Mouse (Mus musculus) lung, embryonic 14.5 days (tissue): ENCODE results near the gene Ttyh1. TPM values are rescaled to one million over a fixed set of nuclear protein-coding genes. Genes with fewer than 3 reads are reported as not detected.
A peak's percentile ranks its signal among the peaks of the same experiment; 100 is the strongest.

Experiments
- ATAC-seq: fragments of 200-750 bp; cut with Nextera tagmentation; 2 replicates; pipeline ENCODE4 v1.8.0; 2017; ENCODE audit warnings: mild to moderate bottlenecking, moderate TSS enrichment, moderate library complexity; ENCODE audit not compliant: insufficient read depth
- DNase-seq: peaks from one replicate; pipeline ENCODE4 v3.0.0-alpha.2; 2015
- H3K27ac ChIP-seq: fragments of 300-500 bp; sonication (generic); 2 replicates; pipeline ENCODE4 v1.5.1; 2014; ENCODE audit warnings: low read depth, mild to moderate bottlenecking, moderate library complexity
- H3K27me3 ChIP-seq: fragments of 300-500 bp; sonication (generic); 2 replicates; pipeline ENCODE4 v1.6.1; 2014; ENCODE audit warnings: low read length, control low read depth; ENCODE audit not compliant: insufficient read depth
- H3K36me3 ChIP-seq: fragments of 300-500 bp; sonication (generic); 2 replicates; pipeline ENCODE4 v1.6.1; 2014; ENCODE audit warnings: control low read depth; ENCODE audit not compliant: insufficient read depth
- H3K4me1 ChIP-seq: fragments of 300-500 bp; sonication (generic); 2 replicates; pipeline ENCODE4 v1.6.1; 2014; ENCODE audit warnings: antibody characterized with exemption, control low read depth; ENCODE audit not compliant: insufficient read depth
- H3K4me2 ChIP-seq: fragments of 300-500 bp; sonication (generic); 2 replicates; pipeline ENCODE4 v1.6.1; 2014; ENCODE audit warnings: mild to moderate bottlenecking
- H3K4me3 ChIP-seq: fragments of 300-500 bp; sonication (generic); 2 replicates; pipeline ENCODE4 v1.5.1; 2014; ENCODE audit warnings: low read depth, low read length
- H3K9ac ChIP-seq: fragments of 300-500 bp; sonication (generic); 2 replicates; pipeline ENCODE4 v1.6.1; 2014
- H3K9me3 ChIP-seq: fragments of 300-500 bp; sonication (generic); 2 replicates; pipeline ENCODE4 v1.6.1; 2016; ENCODE audit warnings: low read depth, low read length, control low read depth
- CTCF ChIP-seq: IDR thresholded peaks from 2 replicates; pipeline ENCODE4 v1.5.1; 2016; ENCODE audit warnings: antibody characterized with exemption, low read depth
- WGBS: fragments of 180-500 bp; shearing (Covaris S2); extraction: QIAGEN DNeasy Blood & Tissue Kit; methylation state at CpG from one replicate; pipeline ENCODE4 v1.1.7; 2014; 5-methylcytosine and 5-hydroxymethylcytosine counted together
- polyA plus RNA-seq: library from polyadenylated mRNA; unstranded; fragments of >200 nt; fragmentation: Nextera tagmentation; extraction: Ambion mirVana; gene quantifications from 2 replicates; pipeline ENCODE4 v1.2.1, GENCODE M21; 2014

The Ttyh1 gene
- polyA plus RNA-seq, 1 experiment from 2014 or later, result 2.6 TPM

DNA sequence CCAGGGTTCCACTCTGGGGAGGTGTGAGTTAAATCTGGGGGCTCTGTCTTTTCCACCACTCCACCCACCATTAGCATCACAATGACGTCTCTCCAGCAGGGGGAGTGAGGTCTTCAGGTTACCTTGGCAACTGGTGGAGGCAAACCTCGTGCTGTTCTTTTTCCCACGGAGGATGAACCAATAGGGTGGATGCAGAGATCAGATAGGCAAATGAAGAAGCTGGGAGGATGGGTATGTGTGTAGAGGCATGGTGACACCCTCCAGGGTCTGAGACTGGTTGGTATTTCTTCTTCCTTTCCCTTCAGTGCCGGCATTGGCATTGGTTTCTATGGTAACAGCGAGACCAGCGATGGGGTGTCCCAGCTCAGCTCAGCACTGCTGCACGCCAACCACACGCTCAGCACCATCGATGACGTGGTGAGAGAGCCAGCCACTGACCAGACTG lies 5.1 kb downstream of the Ttyh1 start:
- Histone ChIP-seq H3K4me2 (peak overlapping the region; percentile 23; the same call in 1 of the 2 replicates), H3K9ac (no peak overlapping the region), H3K36me3 (no peaks in the 10 kb centered on the region), H3K4me3 (no peak overlapping the region), H3K27me3 (peaks cover 19% of the 10 kb centered on the region), H3K27ac (no peak overlapping the region), H3K4me1 (no peaks in the 10 kb centered on the region), H3K9me3 (no peaks in the 10 kb centered on the region)
- TF ChIP-seq CTCF, result peak; percentile 59
- WGBS, result 2% methylated on average over 9 of the region's 10 CpGs
- peak; percentile 72 for ATAC-seq
- peak; percentile 66 for DNase-seq

DNA sequence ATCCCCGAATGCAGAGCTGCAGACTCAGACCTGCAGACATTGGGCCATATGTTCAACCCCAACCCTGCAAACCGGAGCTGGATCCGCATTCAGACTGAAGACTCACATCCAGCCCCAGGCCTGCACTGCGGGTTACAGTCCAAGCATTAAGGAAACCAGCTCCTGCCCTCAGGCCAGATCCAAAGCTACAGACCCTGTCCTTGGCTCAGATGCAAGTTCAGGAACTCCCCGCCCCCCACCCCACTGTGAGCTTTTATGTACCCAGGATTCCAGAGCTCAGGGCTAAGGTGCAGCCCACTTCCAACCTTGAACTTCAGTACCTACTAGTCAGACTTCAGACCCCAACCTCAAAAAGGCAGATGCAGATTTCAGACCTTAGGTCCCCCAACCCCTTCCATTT lies 5.6 kb downstream of the Ttyh1 start:
- Histone ChIP-seq H3K36me3 (no peaks in the 10 kb centered on the region), H3K27ac (no peak overlapping the region), H3K4me3 (no peak overlapping the region), H3K9ac (no peak overlapping the region), H3K9me3 (no peaks in the 10 kb centered on the region), H3K4me1 (no peaks in the 10 kb centered on the region), H3K4me2 (no peak overlapping the region), H3K27me3 (peaks cover 14% of the 10 kb centered on the region)
- TF ChIP-seq CTCF, result no peak
- ATAC-seq (no peak), DNase-seq (no peak)
- 18% methylated on average over 5 of the region's 5 CpGs for WGBS

DNA sequence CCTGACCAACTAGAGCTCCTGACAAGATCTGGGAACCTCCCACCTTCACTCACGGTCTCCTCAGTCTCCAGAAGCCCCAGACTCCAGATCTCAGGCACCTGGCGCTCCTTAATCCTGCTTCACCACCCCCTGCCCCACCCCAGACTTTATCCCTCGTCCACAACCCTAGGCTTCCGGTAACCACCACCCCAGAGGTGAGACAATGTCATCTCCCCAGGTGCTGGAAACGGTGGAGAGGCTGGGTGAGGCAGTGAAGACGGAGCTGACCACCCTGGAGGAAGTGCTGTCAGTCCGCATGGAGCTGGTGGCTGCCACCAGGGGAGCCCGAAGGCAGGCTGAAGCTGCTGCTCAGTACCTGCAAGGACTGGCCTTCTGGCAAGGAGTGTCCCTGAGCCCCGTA lies 6.1 kb downstream of the Ttyh1 start:
- H3K36me3 ChIP-seq, result no peaks in the 10 kb centered on the region
- H3K9me3 ChIP-seq, result no peaks in the 10 kb centered on the region
- H3K27me3 ChIP-seq, result peaks cover 9% of the 10 kb centered on the region; the same call in 1 of the 2 replicates
- H3K9ac ChIP-seq, result no peak overlapping the region
- no peak overlapping the region for H3K4me2 ChIP-seq
- WGBS, result 14% methylated on average over 9 of the region's 9 CpGs
- H3K4me3 ChIP-seq, result no peak overlapping the region
- DNase-seq (no peak), ATAC-seq (no peak)
- no peaks in the 10 kb centered on the region for H3K4me1 ChIP-seq
- TF ChIP-seq CTCF, result peak; percentile 33
- no peak overlapping the region for H3K27ac ChIP-seq

DNA sequence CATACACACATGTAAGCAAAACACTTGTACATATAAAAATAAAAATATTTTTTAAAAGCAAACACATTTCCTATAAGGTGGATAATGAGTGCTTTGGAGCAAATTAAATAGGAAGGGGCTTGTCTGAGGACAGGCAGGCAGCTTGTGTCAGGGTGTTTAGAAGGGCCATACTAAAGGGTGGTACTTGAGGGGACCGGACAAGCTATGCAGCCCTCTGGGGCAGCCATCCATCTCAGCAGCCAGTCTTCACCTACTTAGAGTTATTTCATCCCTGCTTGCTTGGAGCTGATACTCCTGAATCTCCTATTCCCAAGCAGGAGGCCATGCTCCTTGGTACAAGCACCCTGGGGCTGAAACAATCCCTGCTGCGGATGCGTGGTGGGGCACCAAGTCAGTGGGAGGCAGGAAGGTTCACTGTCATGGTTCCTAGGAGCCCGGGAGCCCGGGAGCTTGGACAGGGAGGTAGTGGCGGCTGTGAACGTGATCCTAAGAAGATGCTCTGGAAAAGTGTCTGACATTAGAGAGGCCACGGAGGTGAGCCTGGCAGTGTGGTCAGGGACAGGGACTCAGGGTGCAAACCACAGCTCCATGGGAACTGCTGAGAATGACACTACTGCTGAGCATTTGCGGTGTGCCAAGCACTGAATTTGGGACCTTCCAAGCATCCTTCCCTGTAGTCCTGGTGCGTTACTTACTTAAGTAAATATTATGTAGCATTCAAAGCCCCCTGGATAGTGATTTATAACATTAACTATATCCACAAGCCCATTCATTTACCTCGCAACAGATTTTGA lies 8.0 kb downstream of the Ttyh1 start:
- ATAC-seq (no peak), DNase-seq (no peak)
- H3K4me2 ChIP-seq, result no peak overlapping the region
- TF ChIP-seq CTCF, result no peak
- H3K36me3 ChIP-seq, result no peaks in the 10 kb centered on the region
- no peak overlapping the region for H3K4me3 ChIP-seq
- no peak overlapping the region for H3K27ac ChIP-seq
- H3K9me3 ChIP-seq, result no peaks in the 10 kb centered on the region
- no peak overlapping the region for H3K9ac ChIP-seq
- H3K27me3 ChIP-seq, result no peaks in the 10 kb centered on the region
- no peaks in the 10 kb centered on the region for H3K4me1 ChIP-seq
- WGBS, result 86% methylated on average over 11 of the region's 11 CpGs

DNA sequence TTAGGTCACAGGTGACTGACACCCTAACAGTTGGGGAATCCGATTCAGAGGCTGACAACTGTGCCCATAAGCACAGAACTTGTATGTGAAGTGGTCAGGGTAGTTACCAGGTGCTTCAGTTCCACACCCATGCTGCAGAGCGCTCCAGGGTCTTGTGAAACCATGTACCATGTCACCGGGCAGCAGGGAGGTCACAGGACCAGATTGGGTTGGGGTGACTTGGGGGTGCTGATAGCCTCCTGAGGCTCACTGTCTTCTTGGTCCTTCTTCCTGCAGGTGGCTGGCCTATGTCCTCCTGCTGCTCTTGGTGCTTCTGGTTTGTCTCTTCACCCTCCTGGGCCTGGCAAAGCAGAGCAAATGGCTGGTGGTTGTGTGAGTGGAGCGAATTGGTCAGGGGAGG lies 8.7 kb downstream of the Ttyh1 start:
- Histone ChIP-seq H3K4me1 (no peaks in the 10 kb centered on the region), H3K36me3 (no peaks in the 10 kb centered on the region), H3K27ac (no peak overlapping the region), H3K9me3 (no peaks in the 10 kb centered on the region), H3K9ac (no peak overlapping the region), H3K27me3 (no peaks in the 10 kb centered on the region), H3K4me3 (no peak overlapping the region), H3K4me2 (no peak overlapping the region)
- DNase-seq (no peak), ATAC-seq (no peak)
- TF ChIP-seq CTCF, result no peak
- WGBS, result 84% methylated on average over 4 of the region's 4 CpGs

DNA sequence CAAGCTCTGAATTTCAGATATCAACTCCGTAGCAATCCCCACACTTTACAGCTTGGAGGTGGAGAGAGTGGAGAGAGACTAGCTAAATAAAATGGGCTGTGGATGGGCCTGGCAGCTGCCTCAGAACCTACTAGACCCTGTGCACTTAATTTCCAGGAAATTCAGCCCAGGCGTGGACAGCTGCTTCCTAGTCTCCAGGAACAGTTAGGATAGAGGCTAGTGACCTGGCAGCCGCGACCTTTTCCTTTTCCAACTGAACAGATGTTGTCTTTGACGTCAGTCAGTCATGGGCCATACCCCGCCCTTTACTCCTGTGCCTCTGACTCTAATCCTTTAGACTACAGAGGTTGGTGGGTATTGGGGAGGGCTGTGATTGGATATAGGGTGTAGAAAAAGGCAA lies 9.7 kb downstream of the Ttyh1 start:
- no peak overlapping the region for H3K4me2 ChIP-seq
- ATAC-seq (no peak), DNase-seq (no peak)
- H3K27me3 ChIP-seq, result no peaks in the 10 kb centered on the region
- H3K9ac ChIP-seq, result no peak overlapping the region
- no peak for TF ChIP-seq CTCF
- H3K9me3 ChIP-seq, result no peaks in the 10 kb centered on the region
- no peaks in the 10 kb centered on the region for H3K36me3 ChIP-seq
- 41% methylated on average over 6 of the region's 6 CpGs for WGBS
- H3K4me1 ChIP-seq, result no peaks in the 10 kb centered on the region
- H3K4me3 ChIP-seq, result no peak overlapping the region
- no peak overlapping the region for H3K27ac ChIP-seq

DNA sequence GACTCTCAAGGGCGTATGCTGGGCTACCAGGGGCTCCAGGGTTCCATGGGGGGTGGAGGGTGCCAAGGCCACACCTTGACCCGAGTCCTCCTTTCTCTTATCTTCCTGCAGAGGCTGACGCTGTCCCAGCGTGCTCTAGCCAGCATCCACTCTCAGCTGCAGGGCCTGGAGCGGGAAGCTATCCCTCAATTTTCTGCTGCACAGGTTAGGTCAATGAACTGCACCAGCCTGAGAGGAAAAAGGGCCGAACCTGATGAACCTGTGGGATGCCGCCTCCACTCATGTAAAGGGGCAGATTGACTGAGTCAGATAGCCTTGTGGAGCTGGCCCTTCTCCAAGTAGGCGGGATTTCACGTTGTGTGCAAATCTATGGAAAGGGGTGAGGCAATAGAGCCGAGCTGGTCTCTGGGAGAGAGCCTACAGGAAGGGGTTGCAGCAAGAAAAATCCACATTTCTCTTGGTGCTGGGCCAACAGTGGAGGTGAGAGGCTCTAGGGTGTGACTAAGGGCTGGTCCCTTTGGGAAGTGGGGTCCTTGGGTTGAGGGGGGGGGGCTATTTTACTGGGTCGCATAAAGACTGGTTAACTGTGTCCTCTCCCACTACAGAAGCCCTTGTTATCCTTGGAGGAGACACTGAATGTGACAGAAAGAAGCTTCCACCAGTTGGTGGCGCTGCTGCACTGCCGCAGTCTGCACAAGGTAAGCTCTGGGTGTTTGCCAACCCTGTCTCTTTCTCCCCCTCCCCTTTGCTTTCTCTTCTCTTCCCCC lies 11.7 kb downstream of the Ttyh1 start:
- Histone ChIP-seq H3K36me3 (no peaks in the 10 kb centered on the region), H3K9ac (no peak overlapping the region), H3K9me3 (no peaks in the 10 kb centered on the region), H3K4me1 (no peaks in the 10 kb centered on the region), H3K4me2 (0 out of 2 replicates have a peak overlapping the region, but pooled peaks have one; percentile 16), H3K27me3 (no peaks in the 10 kb centered on the region), H3K4me3 (no peak overlapping the region), H3K27ac (no peak overlapping the region)
- peak; percentile 95 for DNase-seq
- peak; percentile 87 for TF ChIP-seq CTCF
- WGBS, result 38% methylated on average over 13 of the region's 13 CpGs
- peak; percentile 57 for ATAC-seq
